Mouse (Mus musculus): ENCODE measurements around the gene Carnmt1.

DNA sequence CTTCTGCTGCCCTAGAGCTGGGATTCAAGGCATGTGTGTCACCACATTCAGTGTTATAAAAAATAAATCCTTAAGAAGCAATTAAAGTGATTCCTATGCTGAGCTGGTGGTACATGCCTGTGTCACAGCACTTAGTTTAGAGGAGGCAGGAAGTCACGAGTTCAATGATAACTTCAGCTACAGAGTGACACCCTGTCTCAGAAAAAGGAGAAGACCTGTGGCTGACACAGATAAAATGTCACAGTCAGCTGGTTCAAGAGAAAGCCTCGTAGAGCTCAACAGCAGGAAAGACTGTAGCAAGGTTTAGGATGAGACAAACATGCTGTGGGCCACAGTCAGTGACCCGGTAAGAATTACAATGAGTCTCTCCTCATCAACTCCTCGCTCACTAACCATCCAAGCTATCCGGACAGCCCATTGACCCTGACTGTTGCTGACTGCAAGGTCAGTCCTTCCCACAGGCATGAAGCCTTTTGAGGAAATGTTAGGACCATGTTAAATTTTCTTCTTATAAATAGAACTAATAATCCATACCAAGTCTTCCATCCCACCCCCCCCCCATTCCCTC, 23.6 kb upstream of the Carnmt1 start:
- no peak for TF ChIP-seq POLR2A (IDR thresholded peaks at IDR 0.05; ENCODE audit: borderline replicate concordance, extremely low read depth, insufficient read depth, insufficient read length, poor library complexity, severe bottlenecking)
- no peak for TF ChIP-seq CTCF (IDR thresholded peaks at IDR 0.05; ENCODE audit: borderline replicate concordance, extremely low read depth, insufficient read depth, insufficient read length)
